Mouse (Mus musculus): ENCODE results near the gene Cmtm4. TPM values are rescaled to one million over a fixed set of nuclear protein-coding genes. Genes with fewer than 3 reads are reported as not detected.
A peak's percentile ranks its signal among the peaks of the same experiment; 100 is the strongest.

Cmtm4 gene
- polyA plus RNA-seq, 1 experiment, result 7.8 TPM

- no peak for DNase-seq
- WGBS, result 98% methylated on average over 6 of the region's 6 CpGs
- no peaks in the 10 kb centered on the region for H3K36me3 ChIP-seq (ENCODE audit: control insufficient read depth, insufficient read depth, low read length)
- H3K4me3 ChIP-seq (ENCODE audit: control insufficient read depth, insufficient read depth, low read length), result no peak overlapping the region
- no peak for TF ChIP-seq CTCF (IDR thresholded peaks at IDR 0.05; ENCODE audit: borderline replicate concordance, control insufficient read depth, extremely low read depth, insufficient read depth, low read length, poor library complexity)
- no peak for TF ChIP-seq POLR2A (IDR thresholded peaks at IDR 0.05; ENCODE audit: control insufficient read depth, extremely low read depth, insufficient read depth, low read length, poor library complexity)
- no peaks in the 10 kb centered on the region for H3K27me3 ChIP-seq (ENCODE audit: control insufficient read depth, insufficient read depth, low read length)
- no peaks in the 10 kb centered on the region for H3K4me1 ChIP-seq (replicated peaks; ENCODE audit: control insufficient read depth, insufficient read depth, low read length)
- H3K27ac ChIP-seq (ENCODE audit: control insufficient read depth, insufficient read depth, low read length), result no peak overlapping the region
Measured at GRCm38 (mm10) chr8:104406340-104407128, 10.9 kb upstream of the Cmtm4 start.

DNA sequence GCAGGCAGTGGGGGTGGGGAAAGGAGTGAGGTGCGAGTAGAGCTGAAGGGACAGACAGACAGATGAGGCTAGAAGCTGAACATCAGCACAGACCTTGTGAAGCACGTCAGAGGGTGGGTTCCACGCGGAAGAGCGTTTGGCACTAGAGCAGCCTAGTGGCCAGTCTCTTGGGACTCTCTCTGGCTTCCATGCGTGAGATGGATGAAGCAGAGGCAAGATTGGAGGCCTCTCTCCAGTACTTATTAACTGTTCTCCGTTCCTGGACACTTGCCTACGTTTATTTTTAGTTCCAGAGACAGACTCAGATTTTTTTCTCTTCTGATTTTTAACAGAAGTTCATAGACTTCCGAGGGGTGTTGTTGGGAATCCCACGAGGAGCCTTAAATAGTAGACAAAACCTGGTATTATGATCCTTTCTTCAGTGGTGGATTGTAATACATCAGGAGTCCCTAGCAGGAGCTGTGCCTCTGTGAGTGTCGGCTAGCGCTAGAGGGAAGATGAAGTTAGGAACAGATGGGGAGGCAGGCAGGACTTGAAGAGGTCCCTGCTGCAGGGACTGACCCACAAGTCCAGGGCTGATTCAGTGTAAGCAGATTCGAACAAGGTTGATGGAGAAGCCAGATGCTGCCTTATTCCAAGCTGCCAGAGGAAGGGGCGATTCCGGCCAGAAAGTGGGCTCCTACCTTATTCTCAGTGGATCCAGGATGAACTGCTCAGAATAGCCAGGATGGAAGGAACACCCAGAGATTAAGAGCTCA is 10.0 kb upstream of the Cmtm4 start:
- 90% methylated on average over 15 of the region's 15 CpGs for WGBS
- Histone ChIP-seq H3K36me3 (ENCODE audit: control insufficient read depth, insufficient read depth, low read length) (no peaks in the 10 kb centered on the region), H3K4me1 (replicated peaks; ENCODE audit: control insufficient read depth, insufficient read depth, low read length) (no peaks in the 10 kb centered on the region), H3K4me3 (ENCODE audit: control insufficient read depth, insufficient read depth, low read length) (no peak overlapping the region), H3K27ac (ENCODE audit: control insufficient read depth, insufficient read depth, low read length) (no peak overlapping the region; the same call in 1 of the 2 replicates), H3K27me3 (ENCODE audit: control insufficient read depth, insufficient read depth, low read length) (no peaks in the 10 kb centered on the region)
- TF ChIP-seq POLR2A (IDR thresholded peaks at IDR 0.05; ENCODE audit: control insufficient read depth, extremely low read depth, insufficient read depth, low read length, poor library complexity) (no peak), CTCF (IDR thresholded peaks at IDR 0.05; ENCODE audit: borderline replicate concordance, control insufficient read depth, extremely low read depth, insufficient read depth, low read length, poor library complexity) (no peak)
- DNase-seq, result no peak

- 82% methylated on average over 3 of the region's 3 CpGs for WGBS
- Histone ChIP-seq H3K4me3 (ENCODE audit: control insufficient read depth, insufficient read depth, low read length) (no peak overlapping the region), H3K36me3 (ENCODE audit: control insufficient read depth, insufficient read depth, low read length) (no peaks in the 10 kb centered on the region), H3K4me1 (replicated peaks; ENCODE audit: control insufficient read depth, insufficient read depth, low read length) (no peaks in the 10 kb centered on the region), H3K27ac (ENCODE audit: control insufficient read depth, insufficient read depth, low read length) (no peak overlapping the region), H3K27me3 (ENCODE audit: control insufficient read depth, insufficient read depth, low read length) (no peaks in the 10 kb centered on the region)
- no peak for DNase-seq
- TF ChIP-seq POLR2A (IDR thresholded peaks at IDR 0.05; ENCODE audit: control insufficient read depth, extremely low read depth, insufficient read depth, low read length, poor library complexity), result no peak
- no peak for TF ChIP-seq CTCF (IDR thresholded peaks at IDR 0.05; ENCODE audit: borderline replicate concordance, control insufficient read depth, extremely low read depth, insufficient read depth, low read length, poor library complexity)
Measured at GRCm38 (mm10) chr8:104403596-104403995, 8.0 kb upstream of the Cmtm4 start.

GRCm38 (mm10) chr8:104394801-104395702 is 555 bp downstream of the Cmtm4 start:
- no peak for DNase-seq
- H3K27ac ChIP-seq (ENCODE audit: control insufficient read depth, insufficient read depth, low read length), result no peak overlapping the region
- no peaks in the 10 kb centered on the region for H3K36me3 ChIP-seq (ENCODE audit: control insufficient read depth, insufficient read depth, low read length)
- peaks cover 7% of the 10 kb centered on the region for H3K4me1 ChIP-seq (replicated peaks; ENCODE audit: control insufficient read depth, insufficient read depth, low read length)
- H3K4me3 ChIP-seq (ENCODE audit: control insufficient read depth, insufficient read depth, low read length), result peak overlapping the region; percentile 58
- TF ChIP-seq CTCF (IDR thresholded peaks at IDR 0.05; ENCODE audit: borderline replicate concordance, control insufficient read depth, extremely low read depth, insufficient read depth, low read length, poor library complexity), result peak; percentile 37; the same call in 1 of the 2 replicates
- no peak for TF ChIP-seq POLR2A (IDR thresholded peaks at IDR 0.05; ENCODE audit: control insufficient read depth, extremely low read depth, insufficient read depth, low read length, poor library complexity)
- under 1% methylated on average over 82 of the region's 82 CpGs for WGBS
- H3K27me3 ChIP-seq (ENCODE audit: control insufficient read depth, insufficient read depth, low read length), result no peaks in the 10 kb centered on the region

DNA sequence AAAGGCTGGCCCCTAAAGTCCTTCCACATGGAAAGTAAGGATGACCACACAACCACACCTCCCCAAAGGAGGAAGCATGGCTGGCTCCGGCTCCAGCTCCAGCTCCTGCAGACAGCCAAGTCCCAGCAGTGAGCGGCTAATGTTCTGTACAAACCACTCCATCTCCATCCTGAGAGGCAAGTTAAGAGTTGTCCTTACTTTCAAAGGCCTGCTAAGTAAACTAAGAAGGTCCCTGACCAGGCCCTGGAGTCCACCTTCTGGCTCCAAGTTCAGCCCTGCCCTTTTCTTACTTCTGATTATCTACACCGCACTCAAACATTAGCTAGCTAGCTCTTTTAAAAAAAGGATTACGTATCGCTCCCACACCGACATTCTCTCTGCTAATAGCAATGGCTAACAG is 1.8 kb downstream of the Cmtm4 start:
- TF ChIP-seq CTCF (IDR thresholded peaks at IDR 0.05; ENCODE audit: borderline replicate concordance, control insufficient read depth, extremely low read depth, insufficient read depth, low read length, poor library complexity) (no peak), POLR2A (IDR thresholded peaks at IDR 0.05; ENCODE audit: control insufficient read depth, extremely low read depth, insufficient read depth, low read length, poor library complexity) (no peak)
- no peak overlapping the region for H3K4me3 ChIP-seq (ENCODE audit: control insufficient read depth, insufficient read depth, low read length)
- DNase-seq, result no peak
- no peak overlapping the region for H3K27ac ChIP-seq (ENCODE audit: control insufficient read depth, insufficient read depth, low read length)
- no peaks in the 10 kb centered on the region for H3K27me3 ChIP-seq (ENCODE audit: control insufficient read depth, insufficient read depth, low read length)
- WGBS, result 95% methylated on average over 6 of the region's 6 CpGs
- no peaks in the 10 kb centered on the region for H3K36me3 ChIP-seq (ENCODE audit: control insufficient read depth, insufficient read depth, low read length)
- peaks cover 7% of the 10 kb centered on the region for H3K4me1 ChIP-seq (replicated peaks; ENCODE audit: control insufficient read depth, insufficient read depth, low read length)

GRCm38 (mm10) chr8:104393139-104393538 is 2.5 kb downstream of the Cmtm4 start:
- Histone ChIP-seq H3K4me3 (ENCODE audit: control insufficient read depth, insufficient read depth, low read length) (no peak overlapping the region), H3K27me3 (ENCODE audit: control insufficient read depth, insufficient read depth, low read length) (no peaks in the 10 kb centered on the region), H3K36me3 (ENCODE audit: control insufficient read depth, insufficient read depth, low read length) (no peaks in the 10 kb centered on the region), H3K27ac (ENCODE audit: control insufficient read depth, insufficient read depth, low read length) (no peak overlapping the region), H3K4me1 (replicated peaks; ENCODE audit: control insufficient read depth, insufficient read depth, low read length) (peaks cover 7% of the 10 kb centered on the region)
- TF ChIP-seq CTCF (IDR thresholded peaks at IDR 0.05; ENCODE audit: borderline replicate concordance, control insufficient read depth, extremely low read depth, insufficient read depth, low read length, poor library complexity), result no peak
- no peak for TF ChIP-seq POLR2A (IDR thresholded peaks at IDR 0.05; ENCODE audit: control insufficient read depth, extremely low read depth, insufficient read depth, low read length, poor library complexity)
- WGBS, result 96% methylated on average over 7 of the region's 7 CpGs
- no peak for DNase-seq

Measured in thymus, adult 2 months (tissue).